Mouse (Mus musculus): ENCODE results near the gene Soga1.

Gene Soga1

DNA sequence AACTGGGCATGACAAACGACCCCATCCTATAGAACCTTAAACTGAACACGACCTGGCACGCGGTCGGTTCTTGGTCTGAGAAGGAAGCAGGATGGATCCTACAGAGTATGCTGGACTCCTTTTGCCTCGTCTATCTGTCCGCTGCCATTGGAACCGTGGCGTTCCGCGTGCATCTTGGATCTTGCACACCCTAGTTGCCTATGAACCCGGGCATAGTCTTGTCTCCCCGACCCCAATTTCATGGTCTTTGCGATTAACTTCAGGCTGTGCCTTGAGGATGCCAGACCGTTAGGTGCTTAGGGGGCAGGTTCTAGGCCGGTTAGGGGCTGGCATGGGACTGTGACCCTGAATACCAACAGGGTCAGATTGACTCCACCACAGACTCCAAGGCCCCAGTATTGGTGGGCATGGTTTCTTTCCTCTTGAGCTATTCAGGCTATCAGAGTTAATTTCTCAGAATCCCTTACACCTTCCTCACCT, 687 bp upstream of the Soga1 start:
- no peak for DNase-seq (ENCODE audit: low spot score)

- no peak for DNase-seq (ENCODE audit: low spot score)
Observed at GRCm38 (mm10) chr2:157078059-157078792, 828 bp downstream of the Soga1 start.

DNA sequence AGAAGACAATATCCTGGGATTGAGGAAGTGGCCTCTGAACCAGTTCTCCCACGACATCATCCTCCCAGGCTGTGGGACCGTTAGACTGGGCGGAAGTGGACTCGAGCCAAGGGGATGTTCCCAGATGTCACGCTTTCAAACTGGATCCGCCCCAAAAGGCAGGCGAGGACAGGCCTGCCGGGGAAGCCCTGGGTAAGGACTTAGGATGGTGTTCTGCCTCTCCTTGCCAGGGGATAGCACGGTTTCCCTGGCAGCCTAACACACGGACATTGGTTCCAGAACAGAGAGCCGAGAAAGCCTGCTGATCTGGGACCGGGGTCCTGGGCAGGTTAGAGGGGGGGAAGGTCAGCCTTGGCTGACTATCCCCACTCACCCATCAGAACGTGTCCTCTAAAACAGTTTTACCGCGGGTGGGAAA, 1.4 kb downstream of the Soga1 start:
- peak; percentile 80 for DNase-seq (ENCODE audit: low spot score)

DNA sequence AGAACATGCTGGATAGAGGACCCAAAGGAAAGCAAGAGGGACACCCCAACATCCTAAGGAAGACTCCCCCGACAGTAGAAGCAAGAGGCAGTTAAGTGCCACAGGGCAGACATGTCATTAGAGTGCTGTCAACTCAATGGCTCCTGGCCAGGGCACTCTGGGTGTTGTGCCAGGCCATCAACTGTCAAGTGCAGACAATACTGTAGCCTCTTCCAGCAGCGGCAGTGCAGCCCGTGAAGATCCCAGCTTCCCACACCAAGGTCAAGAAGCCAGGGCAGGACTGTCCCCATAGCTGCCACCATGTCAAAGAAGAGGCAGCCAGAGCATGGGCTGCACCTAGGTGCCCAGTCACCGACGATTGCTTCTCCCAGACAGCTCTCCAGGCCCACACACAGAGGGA, 1.9 kb downstream of the Soga1 start:
- no peak for DNase-seq (ENCODE audit: low spot score)

GRCm38 (mm10) chr2:157076585-157076984, 2.5 kb downstream of the Soga1 start:
- no peak for DNase-seq (ENCODE audit: low spot score)

DNA sequence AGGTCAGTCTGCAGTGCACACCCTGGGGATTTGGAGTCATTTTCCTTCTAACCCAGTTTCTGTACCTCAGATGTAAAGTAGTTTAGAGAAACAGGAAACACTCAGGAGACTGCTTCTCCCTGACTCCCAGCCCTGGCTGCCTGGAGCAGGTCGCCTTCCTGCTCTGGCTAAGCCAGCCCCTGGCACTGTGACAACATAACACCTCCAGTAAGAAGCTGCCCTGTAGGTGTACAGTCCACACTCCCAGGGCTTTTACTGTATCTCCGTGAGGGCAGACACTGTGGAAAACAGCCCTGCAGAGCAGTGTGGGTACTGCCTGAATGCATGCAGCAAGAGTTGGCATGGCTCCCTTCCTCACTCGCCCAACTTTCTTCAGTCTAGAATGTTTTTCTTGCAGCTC, 3.4 kb downstream of the Soga1 start:
- DNase-seq (ENCODE audit: low spot score): no peak

DNA sequence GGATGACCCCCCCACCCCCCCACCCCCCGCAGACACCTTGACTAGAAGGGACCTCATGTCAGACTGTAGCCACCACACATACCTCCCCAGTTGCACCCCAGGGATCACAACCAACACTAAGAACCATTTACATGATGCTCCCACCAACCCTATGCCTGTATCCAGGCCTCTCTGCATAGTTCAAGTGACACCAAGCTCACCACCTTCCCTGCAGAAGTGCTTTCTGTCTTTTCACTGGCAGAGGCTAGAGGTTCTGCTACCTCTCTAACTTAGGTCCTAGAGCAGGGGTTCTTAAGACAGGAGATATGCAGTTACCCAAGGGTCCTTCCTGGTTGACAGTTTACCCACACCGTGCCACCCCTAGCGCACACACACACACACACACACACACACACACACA, 3.8 kb downstream of the Soga1 start:
- DNase-seq (ENCODE audit: low spot score): no peak

DNA sequence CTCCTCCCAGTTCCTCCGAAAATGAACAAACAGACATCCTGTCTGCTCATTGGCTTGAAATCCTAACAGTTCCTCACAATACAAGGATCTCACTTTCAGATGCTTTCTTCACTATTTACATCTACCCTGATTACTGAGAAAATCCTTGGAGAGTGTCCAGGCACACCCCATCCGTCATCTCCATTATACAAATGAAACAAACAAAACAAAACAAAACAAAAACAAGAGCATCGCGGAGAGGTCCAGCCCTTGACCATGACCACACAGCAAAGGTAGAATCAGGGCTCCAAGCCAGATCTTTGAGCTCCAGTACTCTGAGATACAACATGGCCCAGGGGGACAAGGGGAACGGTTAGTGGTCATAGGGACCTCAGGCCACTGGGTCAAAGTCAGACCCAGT, 4.3 kb downstream of the Soga1 start:
- no peak for DNase-seq (ENCODE audit: low spot score)

GRCm38 (mm10) chr2:157074186-157074724, 4.8 kb downstream of the Soga1 start:
- DNase-seq (ENCODE audit: low spot score): no peak

GRCm38 (mm10) chr2:157073378-157074052, 5.5 kb downstream of the Soga1 start:
- no peak for DNase-seq (ENCODE audit: low spot score)

- peak; percentile 28 for DNase-seq (ENCODE audit: low spot score)
Observed at GRCm38 (mm10) chr2:157072316-157072990, 6.6 kb downstream of the Soga1 start.

- DNase-seq (ENCODE audit: low spot score): no peak
Observed at GRCm38 (mm10) chr2:157071556-157071955, 7.5 kb downstream of the Soga1 start.

DNA sequence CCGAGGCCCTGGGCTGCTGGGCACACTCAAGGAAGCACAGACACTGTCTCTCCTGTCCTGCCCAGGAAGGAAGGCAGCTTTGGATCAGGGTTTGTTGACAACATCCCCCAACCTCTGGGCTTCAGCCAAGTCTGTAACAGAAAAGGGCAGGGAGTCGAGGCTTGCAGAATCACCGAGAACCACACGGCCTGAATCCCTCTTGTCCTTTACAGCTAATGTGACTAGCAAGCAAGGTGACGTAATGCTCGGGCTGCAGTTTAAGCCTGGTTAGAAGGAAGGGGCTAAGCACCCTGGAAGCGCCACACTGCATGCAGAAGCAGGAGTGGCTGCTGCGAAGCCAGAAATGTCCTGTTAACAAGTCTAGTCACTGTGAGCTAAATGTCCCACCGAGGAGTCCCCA, 8.7 kb downstream of the Soga1 start:
- DNase-seq (ENCODE audit: low spot score): no peak

- DNase-seq (ENCODE audit: low spot score): no peak
Observed at GRCm38 (mm10) chr2:157069755-157070315, 9.2 kb downstream of the Soga1 start.

GRCm38 (mm10) chr2:157069355-157069735, 9.7 kb downstream of the Soga1 start:
- no peak for DNase-seq (ENCODE audit: low spot score)

DNA sequence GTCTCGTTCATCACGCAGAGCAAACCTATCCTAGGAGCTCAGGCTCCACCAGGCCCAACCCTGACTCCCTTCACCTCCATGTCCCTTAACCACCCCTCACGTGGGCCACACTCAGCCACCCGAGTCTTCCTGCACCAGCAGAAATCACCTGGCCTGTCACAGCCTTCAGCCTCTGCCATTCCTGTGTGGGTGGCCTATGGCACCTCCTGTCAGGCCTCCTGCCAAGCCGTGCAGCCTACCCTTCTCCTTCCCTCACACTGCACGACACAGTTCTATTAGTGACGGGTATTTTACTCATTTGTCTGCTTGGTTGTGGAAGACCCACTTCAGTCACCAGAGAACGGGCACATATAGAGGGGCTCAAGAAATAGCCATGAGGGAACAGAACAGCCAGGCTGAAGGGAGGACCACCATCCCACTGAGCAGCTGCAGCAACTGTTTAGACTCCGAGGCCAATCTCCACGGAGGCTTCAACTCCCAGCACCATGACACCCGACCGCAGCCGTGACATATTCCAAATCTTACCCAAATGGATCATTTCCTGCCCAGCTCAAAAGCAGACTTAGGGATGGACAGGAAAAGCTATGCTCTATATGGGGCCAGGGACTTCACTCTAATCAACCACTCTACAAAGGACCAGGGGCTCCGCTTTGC, 10.2 kb downstream of the Soga1 start:
- DNase-seq (ENCODE audit: low spot score): no peak

DNA sequence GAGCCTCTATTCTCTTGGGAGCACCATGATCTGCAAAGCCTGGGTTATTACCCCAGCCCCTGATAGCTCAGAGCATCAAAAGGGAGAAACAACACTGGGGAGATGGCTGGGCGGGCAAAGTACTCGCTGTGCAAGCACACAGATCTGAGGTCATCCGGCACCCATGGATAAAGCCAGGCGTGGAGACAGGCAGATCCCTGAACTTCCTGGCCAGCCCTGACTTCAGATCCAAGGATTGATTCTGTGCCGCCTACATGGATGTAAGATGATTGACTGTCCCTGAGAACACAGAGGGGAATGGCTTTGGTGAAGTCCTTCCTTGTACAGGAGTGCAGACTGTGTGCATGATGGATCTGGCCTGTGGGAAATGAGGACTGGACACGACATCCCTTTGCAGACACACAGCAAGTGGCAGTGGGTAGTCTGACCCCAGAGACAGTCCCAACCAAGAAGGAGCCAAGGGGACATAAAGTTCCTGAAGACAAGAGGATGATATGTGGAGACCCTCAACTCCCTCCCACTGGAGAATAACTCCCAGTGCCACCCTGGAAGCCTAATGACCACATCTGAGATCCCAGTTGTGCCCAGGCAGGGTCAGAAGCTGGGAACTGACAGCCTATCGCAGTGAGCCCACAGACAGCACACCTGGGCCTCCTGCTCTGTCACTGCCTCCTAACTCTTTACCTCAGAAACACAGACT, 12.2 kb downstream of the Soga1 start:
- DNase-seq (ENCODE audit: low spot score): no peak

- DNase-seq (ENCODE audit: low spot score): no peak
Observed at GRCm38 (mm10) chr2:157065879-157066226, 13.2 kb downstream of the Soga1 start.

DNA sequence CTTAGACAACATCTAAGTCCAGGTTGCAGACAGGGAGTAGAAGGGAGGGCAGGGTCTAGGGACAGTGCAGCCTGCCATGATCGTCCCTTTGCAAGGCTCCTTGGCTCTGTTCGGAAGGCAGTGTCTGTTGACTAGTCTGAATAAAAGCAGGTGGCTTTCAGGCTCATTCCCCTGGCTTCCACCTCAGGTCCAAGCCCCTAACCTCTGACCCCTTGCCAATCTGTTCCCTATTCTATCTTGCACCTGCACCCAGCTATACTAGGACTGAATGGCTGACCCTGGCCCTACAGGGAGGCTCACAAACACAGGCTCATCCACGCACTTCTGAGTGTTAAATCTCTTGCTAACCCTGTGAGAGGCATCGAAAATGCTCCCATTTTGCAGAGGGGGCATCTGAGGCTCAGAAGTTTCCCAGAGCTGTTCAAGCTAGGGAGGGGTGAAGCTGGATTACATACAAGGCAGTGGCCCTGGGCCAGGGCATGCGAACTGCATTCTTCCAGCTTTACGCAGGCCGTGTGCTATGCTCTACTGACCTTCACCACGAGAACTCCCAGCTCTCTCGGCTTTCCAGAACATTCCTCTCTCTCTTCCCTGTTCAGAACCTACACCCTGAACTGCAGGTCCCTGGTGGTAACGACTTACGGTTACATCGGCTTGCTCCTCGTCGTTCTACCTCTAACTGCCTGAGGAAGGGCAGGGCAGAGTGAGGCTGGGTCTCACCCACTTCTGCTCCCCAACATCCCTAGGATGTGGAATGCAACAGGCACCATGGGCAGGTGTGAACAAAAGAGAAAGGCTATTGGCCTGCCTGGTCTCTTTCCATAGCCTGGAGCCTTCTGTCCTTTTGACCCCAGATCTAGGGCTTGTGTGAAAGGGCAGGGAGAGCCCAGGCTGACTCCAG, 13.8 kb downstream of the Soga1 start:
- DNase-seq (ENCODE audit: low spot score): no peak

GRCm38 (mm10) chr2:157064136-157064535, 14.9 kb downstream of the Soga1 start:
- no peak for DNase-seq (ENCODE audit: low spot score)

Measured in embryo, embryonic 10 days (tissue).